Mouse (Mus musculus): ENCODE data around the gene Pramef8.
"Not testable (repeated sequence)": the region's sequence is repeated elsewhere in the genome, so short reads cannot be mapped to it uniquely, and the experiment has no call there.

Pramef8 gene

DNA sequence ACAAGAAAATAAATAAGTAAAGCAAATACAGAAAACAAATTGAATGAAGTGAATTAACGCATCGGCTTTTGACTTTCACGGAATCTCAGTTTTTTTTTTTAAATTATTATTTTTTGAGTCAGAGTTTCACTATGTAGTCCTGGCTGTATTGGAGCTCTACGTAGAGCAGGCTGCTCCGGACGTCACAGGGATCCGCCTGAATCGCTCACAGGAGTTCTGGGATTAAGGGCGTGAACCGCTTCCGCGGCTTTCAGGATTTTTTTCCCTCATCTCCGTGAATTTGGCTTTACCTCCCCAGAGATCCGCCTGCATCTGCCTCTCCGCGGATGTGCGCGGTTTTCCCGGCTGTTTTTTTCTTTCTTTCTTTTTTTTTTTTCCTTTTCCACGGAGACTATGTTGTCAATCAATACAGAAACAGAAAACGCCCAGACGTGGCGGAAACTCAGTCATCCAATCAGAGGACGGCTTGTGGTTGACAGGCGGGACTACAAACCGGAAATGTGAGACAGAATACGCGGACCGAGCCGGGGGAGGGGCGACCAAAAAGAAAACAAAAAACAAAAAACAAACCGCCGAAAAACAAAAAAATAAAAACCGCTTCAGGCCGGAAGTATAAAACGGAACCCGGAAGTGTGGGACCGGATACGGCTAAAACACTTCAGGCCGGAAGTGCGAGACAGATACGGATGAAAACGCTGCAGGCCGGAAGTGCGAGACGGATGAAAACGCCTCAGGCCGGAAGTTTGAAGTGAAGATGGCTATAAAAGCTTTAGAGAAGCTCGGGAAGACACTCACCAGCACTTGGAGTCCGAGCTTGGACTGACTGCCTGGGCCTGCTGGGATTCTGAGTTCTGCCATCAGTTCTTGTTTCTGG, at the start of gene Pramef8:
Gene Pramef8, plus strand, starts transcription at position 208 of the 874 bp plus-strand sequence.
- DNase-seq (ENCODE audit: extremely low spot score, low spot score): peak; percentile 89

- no peak for DNase-seq (ENCODE audit: extremely low spot score, low spot score)
These were observed 45.7 kb upstream of the Pramef8 start for GRCm38 (mm10) chr4:143366415-143367041.

- DNase-seq (ENCODE audit: extremely low spot score, low spot score): no peak
These were observed 32.7 kb upstream of the Pramef8 start for GRCm38 (mm10) chr4:143379480-143379879.

DNA sequence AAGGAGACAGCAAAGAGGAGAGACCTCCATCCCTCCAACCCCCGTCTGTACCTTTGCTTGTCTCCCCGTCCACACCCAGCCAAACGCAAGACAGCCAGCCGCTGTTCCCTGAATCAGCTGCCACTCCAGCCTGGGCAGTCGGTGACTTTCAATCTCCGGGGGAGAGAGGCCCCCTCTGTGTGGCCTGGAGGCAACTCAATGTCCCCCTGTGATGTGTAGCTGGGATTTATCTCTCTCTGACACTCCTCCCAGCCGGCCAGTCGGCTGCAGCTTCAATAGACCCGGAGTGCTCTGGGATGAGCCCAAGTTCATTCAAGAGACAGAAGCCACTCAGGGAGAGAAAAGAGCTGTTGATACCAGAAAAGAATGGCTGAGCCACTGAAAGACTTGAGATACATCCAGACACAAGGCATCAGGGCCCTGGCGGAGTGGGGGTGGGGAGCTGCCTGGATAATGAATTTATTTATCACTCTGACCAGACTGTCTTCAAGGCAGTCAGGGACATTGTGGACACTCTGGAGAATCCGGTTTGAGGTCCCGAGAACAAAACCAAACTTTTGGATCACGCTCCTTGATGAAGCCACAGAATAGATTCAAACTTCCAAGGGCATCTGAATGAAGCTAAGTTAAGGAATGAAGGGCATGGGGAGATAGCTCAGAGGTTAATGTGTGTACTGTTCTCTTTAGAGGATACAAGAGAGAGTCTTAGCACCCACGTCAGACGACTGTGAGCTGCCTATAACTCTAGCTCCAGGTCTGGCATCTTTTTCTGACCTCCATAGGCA, 32.1 kb upstream of the Pramef8 start:
- peak; percentile 59 for DNase-seq (ENCODE audit: extremely low spot score, low spot score)

- DNase-seq (ENCODE audit: extremely low spot score, low spot score): peak; percentile 37
These were observed 31.6 kb upstream of the Pramef8 start for GRCm38 (mm10) chr4:143380716-143381004.

DNA sequence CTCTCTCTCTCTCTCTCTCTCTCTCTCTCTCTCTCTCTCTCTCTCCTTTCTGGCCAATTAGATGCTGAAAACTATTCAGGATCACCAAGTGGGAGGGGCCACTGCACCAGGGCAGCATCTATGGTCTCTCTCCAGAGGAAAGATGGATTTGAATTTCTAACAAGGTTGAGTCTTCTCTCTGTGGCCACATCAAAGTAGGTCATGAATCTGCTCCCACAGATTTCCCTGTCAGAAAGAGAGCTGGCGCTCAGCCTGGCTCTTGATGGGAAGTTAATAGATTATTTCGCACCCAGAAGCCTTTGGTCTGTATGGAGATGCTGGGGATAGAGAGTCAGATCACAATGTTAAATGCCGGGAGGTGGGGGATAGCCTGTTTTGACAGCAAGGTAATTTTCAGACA, 30.1 kb upstream of the Pramef8 start:
- no peak for DNase-seq (ENCODE audit: extremely low spot score, low spot score)

DNA sequence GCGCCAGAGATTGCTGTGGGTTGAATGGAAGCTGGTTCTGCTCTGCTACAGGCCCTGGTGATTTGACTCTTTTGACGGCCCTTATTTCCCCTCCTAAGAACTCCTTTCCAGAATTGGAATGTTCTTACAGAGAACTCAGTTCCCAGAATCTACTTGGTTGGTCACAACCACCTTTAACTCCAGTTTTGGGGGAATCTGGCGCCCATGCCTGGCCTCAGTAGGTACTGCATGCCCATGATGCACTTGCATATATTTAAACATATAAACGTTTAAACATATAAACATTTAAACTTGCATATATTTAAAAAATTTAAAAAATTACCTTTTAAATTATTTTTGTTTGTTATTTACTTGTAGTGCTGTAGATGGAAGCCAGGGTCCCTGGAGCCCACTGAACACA, 28.6 kb upstream of the Pramef8 start:
- DNase-seq (ENCODE audit: extremely low spot score, low spot score): no peak

DNA sequence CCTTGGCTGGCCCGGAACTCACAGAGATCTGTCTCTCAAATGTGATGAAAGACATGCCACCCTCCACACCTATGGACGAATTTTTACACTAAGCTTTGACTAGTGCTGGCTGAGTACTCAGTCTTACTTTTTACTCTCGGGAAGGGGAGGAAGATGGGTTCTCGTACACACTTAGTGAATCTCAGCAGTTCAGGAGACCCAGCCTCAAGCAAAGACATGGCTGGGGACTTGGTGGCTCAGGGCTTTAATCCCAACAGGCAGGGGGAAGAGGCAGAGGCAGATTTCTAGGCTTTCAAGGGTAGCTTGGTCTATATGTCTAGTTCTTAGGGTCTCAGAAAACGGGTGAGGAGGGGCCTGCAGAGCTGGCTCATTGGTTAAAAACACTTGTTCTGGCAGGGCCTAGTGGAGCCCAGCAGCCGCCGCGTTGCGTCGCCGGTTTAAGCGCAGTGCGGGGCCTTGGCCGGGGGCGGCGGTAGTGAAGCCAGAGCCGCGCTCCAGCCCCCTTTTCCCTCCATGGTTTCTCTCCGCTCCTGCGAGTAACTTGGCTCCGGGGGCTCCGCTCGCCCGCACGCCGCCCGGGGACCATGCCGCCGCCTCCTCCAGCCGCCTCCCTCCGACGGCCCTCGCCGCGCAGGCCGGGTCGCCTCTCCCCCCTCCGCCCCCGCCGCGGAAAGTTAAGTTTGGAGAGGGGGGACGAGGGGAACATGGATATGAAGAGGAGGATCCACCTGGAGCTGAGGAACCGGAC, 23.1 kb upstream of the Pramef8 start:
- DNase-seq (ENCODE audit: extremely low spot score, low spot score): peak; percentile 78

GRCm38 (mm10) chr4:143394181-143394580, 18.0 kb upstream of the Pramef8 start, which contains the start of gene Pramel1:
Pramel1 (plus strand) TSS chr4:143394428.
- no peak for DNase-seq (ENCODE audit: extremely low spot score, low spot score)

GRCm38 (mm10) chr4:143411566-143412218, 534 bp upstream of the Pramef8 start:
- DNase-seq (ENCODE audit: extremely low spot score, low spot score): no peak

- no peak for DNase-seq (ENCODE audit: extremely low spot score, low spot score)
These were observed 1.4 kb downstream of the Pramef8 start for GRCm38 (mm10) chr4:143413621-143414020.

GRCm38 (mm10) chr4:143414121-143414520, 1.9 kb downstream of the Pramef8 start:
- no peak for DNase-seq (ENCODE audit: extremely low spot score, low spot score)

DNA sequence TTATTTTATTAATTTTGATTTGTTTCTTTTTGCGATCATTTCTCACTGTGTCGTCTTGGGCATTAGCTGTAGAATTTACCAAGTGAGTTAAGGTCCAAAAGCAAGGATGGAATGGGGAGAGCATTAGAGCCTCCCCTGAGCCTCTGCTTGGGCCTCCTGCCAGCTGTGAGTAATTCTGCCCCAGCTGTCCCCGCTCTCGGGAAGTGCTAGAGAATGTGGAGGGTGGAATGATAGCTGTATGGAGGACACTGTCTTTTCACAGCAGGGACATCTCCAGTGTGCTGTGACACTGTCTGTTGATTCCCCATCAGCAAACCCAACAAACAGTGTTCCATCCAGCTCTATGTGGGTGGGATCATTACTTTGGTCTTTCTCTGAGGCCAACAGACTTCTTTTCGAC, 14.5 kb downstream of the Pramef8 start:
- DNase-seq (ENCODE audit: extremely low spot score, low spot score): not testable (repeated sequence)

DNA sequence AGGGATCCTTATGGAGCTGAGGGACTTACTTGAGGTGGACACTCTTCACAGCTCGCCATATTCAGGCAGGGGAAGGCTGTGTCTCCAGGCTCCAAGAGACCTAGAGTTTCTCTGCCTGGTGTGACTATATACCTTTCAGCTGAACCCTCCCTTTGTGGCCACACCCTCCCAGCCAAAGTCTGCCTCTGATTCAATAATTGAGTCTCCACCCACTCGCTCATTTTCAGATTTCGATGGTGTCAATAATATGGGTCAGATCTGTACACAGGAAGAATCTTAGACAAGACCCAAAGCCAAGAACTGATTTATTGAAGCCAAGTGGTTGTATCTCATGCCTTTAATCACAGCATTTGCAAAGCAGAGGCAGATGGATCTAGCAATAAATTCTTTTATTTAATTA, 38.0 kb downstream of the Pramef8 start, which contains the start of gene Oog4:
Gene Oog4, minus strand, starts transcription at position 101 of the 400 bp plus-strand sequence.
- DNase-seq (ENCODE audit: extremely low spot score, low spot score): no peak

Data from neural tube, embryonic 10.5 days (tissue).